Mouse (Mus musculus): ENCODE results near the gene Efcab10. TPM values are rescaled to one million over a fixed set of nuclear protein-coding genes. Genes with fewer than 3 reads are reported as not detected.

The Efcab10 gene
- total RNA-seq (2021) = under 1 TPM in 1 of 2 experiments, not detected in 1; 0.45 TPM
- polyA plus RNA-seq (2012; rRNA removed) = not detected in 2 replicates
- long read RNA-seq = 0 reads

- peak; percentile 13 for DNase-seq
Measured at GRCm38 (mm10) chr12:33394804-33395623, at the start of gene Efcab10. Efcab10 (plus strand) TSS chr12:33394854.

DNA sequence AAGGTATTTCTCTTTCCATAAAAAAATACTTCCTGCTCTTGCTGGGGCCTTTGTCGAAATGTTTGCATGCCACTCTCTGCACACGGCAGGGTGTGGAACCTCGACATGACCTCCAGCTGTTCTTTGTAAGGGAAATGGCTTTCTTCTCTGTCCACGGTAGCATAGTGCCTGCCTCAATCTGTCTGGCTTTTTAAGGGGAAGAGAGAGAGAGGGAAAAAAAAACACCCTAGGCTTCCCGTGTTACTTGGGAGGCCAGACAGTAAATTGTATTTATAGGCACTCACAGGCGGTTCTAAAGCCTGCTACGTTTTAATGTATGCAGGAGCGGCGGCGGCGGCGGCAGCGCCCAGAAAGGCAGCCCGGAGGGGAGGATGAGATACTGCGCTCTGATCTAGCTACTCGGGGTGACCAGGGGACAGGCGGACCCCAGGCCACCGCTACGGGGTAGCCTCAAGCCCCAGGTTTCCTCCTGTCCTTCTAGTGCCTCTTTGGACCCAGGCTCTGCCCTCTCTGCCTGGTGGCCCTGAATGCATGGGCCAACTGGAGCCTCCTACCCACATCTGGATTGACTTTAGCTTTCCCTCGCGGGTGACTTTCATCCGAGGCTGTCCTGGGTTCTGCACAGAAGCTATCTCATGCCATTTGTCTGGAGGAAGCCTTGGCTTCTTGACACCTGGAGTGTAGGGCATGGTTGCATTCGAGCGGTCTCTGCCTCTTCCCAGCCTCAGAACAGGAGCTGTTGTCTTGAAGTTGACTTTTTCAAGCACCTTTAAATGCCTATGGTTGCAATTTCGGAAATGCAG, 49.5 kb upstream of the Efcab10 start:
- DNase-seq = no peak

GRCm38 (mm10) chr12:33345773-33346435, 48.8 kb upstream of the Efcab10 start:
- no peak for DNase-seq

- DNase-seq = no peak
Measured at GRCm38 (mm10) chr12:33352671-33353070, 42.0 kb upstream of the Efcab10 start.

- DNase-seq = no peak
Measured at GRCm38 (mm10) chr12:33358345-33358744, 36.3 kb upstream of the Efcab10 start.

DNA sequence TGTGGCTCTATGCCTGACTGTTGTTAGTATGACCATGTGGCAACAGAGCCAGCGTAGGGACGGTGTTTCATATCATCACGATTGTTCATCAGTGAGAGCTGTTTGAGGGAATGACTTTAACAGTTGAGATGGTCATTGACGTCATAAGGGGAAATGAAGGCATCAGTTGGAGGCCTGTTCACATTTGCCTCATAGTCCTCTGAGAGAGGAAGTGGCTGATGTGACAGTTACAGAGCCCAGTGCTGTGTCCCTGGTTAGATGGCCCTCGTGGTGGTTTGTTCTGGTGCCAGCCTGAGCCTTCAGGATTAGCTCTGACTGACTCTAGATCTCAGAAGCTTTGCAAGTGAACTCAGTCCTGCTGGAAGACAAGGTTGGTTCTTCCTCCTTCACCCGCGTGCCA, 35.4 kb upstream of the Efcab10 start:
- DNase-seq = no peak

DNA sequence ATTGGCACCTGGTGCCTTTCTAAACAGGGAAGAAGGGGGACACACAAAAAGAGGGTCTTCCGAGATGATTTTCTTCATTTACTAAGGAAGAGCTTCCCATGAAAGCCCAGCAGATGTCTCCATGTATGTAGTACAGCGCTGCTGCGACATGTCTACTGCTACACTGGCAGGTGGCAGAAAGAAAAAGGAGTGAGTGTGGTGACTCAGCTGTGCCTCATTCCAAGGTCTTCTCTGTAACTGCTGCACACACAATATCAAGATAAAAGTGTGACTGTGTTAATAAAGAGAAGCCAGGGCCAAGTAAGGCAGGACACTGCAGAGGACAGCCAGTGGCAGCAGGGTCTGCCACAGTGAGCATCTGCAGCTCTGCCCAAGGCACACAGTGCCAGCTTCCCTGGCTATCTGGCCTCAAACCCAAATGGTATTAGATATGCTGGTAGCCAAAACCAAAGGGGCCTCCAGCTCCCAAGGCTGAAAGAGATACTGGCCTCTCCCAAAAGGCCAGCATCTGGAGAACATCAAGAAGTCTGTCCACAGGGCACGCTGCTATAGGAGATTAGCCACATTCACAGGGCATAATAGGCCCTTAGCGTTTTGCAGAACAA, 34.7 kb upstream of the Efcab10 start:
- peak; percentile 64 for DNase-seq

GRCm38 (mm10) chr12:33360729-33361128, 33.9 kb upstream of the Efcab10 start:
- peak; percentile 67 for DNase-seq

- DNase-seq = no peak
Measured at GRCm38 (mm10) chr12:33364511-33364910, 30.1 kb upstream of the Efcab10 start.

- no peak for DNase-seq
Measured at GRCm38 (mm10) chr12:33365133-33365532, 29.5 kb upstream of the Efcab10 start.

DNA sequence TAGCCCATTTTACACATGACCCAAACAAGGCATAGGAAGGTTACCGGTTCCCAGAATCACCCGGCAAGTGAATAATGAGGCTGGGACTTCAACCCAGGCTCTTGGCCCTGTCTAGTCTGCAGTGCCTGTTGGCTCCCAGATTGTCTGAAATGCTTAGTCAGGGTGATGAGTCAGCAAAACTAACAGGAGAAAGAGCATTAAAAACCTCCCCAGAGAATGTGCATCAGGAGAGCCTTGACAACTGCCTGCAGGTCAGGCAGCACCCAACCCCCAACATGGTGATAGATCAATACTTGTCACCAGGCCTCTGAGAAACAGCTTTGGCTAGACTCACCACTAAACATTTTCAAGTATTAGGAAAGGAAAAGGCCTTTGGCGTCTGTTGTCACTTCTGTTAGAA, 25.1 kb upstream of the Efcab10 start:
- DNase-seq = peak; percentile 53

DNA sequence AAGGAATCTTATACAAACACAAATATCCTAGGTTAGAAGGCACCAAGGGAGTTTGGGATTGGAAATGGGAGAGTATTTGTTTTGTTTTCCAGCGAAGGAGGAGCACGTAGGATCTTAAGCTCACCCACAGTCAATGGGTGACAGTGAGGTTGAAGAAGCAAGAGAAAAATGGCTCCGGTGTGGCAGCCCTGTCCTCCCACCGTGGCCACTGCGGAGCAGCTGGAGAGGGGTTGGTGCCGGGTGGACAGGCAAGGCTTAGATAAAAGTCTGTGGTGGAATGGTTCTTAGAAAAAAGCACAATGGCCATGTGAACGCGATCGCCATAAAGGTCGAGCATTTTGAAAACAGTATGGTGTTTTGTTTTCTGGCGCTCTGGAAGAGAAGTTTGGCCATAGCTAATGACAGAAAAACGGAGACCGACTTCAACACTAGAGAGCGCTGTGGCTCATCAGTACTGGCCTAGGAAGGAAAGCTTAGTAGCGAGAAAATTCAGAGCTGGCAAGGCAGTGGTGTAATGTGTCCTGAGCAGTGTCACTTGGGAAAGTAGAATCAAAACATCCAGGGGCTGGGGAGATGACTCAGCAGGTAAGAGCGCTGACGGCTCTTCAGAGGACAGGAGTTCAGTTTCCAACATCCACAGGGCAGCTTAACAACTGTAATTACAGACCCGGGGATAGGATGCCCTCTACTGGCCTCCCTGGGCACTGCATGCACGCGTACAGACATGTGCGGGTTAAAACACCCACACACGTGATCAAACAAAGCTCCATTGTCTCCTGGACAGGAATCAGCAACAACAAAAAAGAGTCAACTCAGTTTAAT, 14.8 kb upstream of the Efcab10 start:
- DNase-seq = peak; percentile 74

- DNase-seq = peak; percentile 63
Measured at GRCm38 (mm10) chr12:33388842-33389241, 5.8 kb upstream of the Efcab10 start.

GRCm38 (mm10) chr12:33390844-33391560, 3.7 kb upstream of the Efcab10 start:
- DNase-seq = peak; percentile 31

GRCm38 (mm10) chr12:33403265-33403693, 8.6 kb downstream of the Efcab10 start:
- no peak for DNase-seq

DNA sequence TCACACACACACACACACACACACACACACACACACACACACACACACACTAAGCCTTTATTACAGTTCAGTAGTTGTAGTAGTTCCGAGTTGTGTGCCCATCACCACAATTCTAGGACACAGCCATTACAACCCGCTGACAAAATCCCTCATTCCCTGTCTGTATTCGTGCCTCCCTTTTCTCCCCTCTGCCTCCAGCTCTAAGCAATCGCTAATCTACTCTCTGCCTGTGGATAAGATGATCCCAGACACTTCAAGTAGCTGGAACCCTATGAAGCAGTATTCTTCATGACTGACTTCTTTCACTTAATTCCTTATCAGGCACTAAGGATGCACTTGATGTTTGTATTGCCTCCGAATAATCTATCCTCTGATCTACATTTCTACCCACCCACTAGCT, 10.3 kb downstream of the Efcab10 start:
- no peak for DNase-seq

GRCm38 (mm10) chr12:33405398-33406026, 10.9 kb downstream of the Efcab10 start:
- no peak for DNase-seq

- no peak for DNase-seq
Measured at GRCm38 (mm10) chr12:33411580-33412151, 17.0 kb downstream of the Efcab10 start.

DNA sequence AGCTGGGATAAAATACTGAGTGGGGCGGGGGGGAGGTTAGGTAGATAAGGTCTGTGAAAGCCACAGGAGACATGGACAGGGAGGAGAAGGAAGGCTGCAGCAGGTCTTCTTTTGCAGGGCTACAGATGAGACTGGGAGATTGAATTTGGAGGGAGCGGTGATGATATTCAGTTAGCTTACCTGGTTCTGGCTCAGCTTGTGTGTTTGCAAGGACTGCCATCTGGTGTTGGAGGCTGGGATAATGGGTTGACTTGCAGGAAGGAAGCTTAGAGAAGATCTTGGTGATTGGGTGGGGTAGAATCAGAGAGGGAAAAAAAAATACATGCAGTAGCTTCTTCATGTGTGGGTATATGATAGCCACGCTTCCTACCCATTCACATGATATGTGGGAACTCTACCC, 29.7 kb downstream of the Efcab10 start:
- DNase-seq = peak; percentile 40

DNA sequence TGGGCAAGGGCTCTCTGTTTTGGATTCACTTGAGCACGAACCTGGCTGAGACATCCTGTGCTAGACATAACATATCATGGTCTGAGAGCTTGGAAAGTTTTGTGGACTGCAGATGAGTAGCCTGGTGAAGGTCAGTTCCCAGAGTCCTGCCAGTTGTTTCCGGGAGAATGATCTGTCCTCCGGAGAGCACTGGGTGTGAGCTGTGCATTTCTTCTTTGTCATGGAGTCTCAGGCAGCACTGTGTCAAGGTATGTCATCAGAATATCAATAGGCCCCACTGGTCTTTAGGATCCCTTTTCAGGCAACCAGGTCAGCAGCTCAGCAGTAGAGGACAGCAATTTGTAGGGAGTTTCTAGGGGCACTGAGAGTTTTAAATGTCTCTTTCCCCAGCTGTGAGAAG, 32.6 kb downstream of the Efcab10 start:
- peak; percentile 21 for DNase-seq
